Mouse (Mus musculus): ENCODE data around the gene Smox.
"Not testable (repeated sequence)": the region's sequence is repeated elsewhere in the genome, so short reads cannot be mapped to it uniquely, and the experiment has no call there.

Smox gene

DNA sequence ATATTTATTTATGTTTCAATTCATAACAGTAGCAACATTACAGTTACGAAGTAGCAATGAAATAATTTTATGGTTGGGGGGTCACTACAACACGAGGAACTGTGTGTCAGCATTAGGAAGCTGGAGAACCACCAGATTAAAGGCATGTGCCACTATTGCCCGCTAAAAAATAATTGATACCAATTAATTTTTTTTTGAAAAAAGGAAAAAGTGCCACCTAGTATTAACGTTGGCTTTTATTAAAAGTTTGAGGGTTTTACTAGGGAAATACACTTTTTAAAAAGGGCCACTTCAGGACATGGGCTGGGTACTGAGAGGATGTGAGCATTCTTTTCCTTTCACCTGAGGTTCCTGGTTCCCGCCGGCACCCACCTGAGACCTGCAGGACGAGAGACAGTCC lies at the start of gene Smox:
Gene Smox, plus strand, starts transcription at position 301 of the 400 bp plus-strand sequence.
- DNase-seq (ENCODE audit: low read depth) = no peak

DNA sequence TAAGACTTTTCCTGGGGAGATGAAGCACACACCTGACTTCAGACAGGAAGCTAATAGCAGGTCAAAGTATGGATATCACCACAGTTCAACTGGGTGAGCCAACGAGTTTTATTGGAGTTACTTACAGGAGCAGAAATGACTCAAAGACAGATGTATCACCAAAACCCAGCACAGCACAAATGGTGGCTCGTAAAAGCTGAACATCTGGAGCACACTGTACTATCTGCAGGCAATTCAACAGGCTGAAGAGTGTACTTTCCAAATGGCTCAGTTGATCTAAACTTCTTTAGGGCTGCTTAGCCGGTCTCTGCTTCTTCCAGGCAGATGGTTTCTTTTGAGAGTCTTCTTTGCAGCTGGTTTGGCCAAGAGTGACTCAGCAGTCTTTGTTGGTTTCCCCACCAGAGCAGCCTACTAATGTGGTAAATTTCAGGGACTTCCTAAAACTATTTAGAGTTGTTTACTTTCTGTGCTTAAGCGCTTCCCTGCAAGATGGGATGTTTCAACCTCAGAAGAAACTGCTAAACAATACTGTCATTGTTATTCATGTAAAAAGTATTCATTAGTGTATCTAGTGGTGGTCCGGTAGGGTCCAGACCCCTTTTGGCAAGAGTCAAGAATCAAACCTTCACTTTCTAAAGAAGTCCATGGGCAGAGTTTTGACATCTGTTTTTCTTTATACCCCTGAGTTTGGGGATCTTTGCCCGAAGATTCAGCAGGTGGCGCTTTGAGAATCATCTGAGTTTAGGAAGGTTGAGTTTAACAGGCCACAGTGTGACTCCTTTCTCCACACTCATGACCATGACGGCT lies 48.0 kb upstream of the Smox start:
- DNase-seq (ENCODE audit: low read depth) = no peak

DNA sequence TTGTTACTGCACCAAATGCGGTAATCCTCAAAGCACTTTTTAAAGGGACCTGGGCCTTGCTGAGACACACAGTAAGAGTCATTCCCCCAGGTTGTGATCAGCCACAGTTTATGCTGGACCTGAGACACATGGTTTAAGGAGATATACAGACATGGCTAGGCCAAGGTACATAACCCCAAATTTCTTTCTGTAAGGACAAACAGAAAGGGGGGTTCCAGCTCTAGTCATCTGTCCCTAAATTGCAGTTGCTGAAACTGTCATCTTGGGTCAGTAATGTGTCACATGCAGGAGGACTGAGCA lies 47.5 kb upstream of the Smox start:
- DNase-seq (ENCODE audit: low read depth) = no peak

DNA sequence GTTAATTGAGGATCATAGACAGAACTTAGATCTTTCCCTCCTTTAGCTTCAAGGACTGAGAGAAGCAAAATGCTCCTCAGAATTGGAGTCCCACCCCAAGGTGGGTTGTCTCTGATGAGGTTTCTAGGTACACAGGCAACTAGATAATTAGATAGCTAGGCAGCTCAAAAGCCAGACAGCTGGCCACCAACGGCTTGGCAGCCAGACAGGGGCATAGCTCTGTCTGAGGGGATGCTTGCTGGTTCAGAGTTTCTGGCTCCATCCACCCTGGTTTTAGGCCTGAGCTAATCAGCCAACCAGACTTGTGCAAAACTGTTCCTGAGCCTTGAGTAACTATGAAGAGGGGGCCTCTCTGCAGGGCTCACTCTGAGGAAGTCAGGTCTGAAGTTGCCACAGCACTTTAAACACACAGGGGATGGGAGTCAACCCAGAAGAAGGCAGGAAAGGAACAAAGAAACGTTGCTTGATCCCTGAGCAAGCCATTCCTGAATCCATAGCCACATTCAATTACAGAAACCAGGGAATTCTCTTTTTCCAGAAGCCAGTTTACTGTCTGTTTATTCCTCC lies 44.8 kb upstream of the Smox start:
- DNase-seq (ENCODE audit: low read depth) = no peak

DNA sequence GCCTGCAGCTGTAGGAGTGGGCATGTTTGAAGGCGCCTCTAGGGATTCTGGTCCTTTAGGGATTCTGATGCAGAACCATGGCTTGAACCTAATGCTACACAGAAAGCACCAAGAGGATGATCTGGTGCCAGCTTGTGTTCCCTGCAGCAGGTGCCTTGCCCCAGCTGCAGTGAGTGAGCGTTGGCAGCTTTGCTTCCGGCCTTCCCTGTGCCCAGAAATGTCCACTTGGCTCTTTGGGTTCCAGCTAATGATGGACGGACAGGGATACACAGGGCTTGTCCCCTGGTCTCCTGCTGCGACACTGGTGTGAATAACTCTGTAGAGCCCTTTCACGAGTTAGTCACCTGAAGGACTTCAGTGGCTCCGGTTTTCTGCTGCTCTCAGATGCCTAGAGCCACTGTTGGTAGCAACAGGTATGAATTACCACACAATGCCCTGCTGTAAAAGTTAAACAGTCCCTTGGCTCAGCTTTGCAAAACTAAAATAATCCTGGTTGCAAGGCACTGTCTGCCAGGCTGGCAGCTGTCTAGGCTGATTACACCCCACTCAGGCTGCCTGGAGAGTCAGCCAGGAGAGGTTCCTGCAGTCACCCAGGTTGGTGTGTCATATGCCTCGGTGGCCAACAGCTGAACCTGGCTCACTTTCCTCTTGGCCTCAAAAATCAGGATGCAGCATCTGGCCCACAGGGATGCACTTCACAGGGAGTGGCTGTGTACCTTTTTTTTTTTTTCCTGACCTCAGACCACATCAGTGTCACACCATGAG lies 43.5 kb upstream of the Smox start:
- no peak for DNase-seq (ENCODE audit: low read depth)

DNA sequence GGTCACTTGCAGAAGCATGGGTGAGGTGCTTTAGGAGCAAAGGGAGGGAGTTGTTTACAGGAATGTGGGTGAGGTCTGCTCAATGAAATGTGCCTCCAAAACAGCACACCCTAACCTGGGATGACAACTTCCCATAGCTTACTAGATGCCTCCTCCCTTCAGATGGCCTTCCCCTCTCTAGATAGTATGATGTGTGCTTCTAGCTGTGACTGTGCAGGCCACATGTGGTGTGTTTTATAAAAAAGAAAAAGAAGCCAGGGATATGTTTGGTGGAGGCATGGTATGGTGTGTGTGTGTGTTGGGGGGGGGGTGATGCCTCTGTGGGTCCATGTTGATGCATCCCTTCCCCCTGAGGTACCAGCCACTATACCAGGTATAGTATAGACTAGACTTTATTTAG lies 42.9 kb upstream of the Smox start:
- DNase-seq (ENCODE audit: low read depth) = no peak

DNA sequence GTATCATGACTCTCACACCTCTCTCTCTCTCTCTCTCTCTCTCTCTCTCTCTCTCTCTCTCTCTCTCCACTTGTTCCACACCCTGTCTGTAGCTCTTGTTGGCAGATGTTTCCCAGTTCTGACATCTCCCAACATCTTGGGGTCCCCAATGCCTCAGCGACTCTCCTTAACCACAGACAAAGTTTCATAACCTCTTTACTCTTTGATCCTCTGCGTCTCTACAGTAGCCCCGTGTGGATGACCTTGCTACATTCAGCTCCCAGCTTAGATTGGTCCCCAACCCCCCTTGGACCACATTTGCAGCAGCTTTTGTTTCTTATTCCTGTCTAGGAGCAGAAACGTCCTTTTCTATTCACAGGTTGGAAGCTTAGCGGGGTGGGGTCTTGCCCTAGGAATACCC lies 41.6 kb upstream of the Smox start:
- DNase-seq (ENCODE audit: low read depth) = no peak

DNA sequence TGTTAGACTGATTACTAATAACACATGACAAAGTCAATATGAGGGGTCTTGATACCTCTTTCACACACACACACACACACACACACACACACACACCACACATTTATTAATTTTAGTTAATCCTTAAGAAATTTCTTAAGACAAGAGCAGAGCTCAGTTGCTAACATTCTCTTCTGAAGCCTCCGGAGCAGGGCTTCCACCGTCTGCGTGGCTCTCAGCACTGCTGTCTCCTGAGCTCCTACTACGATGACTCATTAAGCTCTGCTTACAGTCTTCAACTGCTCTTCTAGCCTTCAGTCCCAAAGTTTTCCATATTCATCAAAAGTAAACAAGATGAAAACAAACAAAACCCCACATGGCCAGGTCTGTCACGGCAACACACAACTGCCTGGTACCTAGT lies 40.8 kb upstream of the Smox start:
- DNase-seq (ENCODE audit: low read depth) = no peak

DNA sequence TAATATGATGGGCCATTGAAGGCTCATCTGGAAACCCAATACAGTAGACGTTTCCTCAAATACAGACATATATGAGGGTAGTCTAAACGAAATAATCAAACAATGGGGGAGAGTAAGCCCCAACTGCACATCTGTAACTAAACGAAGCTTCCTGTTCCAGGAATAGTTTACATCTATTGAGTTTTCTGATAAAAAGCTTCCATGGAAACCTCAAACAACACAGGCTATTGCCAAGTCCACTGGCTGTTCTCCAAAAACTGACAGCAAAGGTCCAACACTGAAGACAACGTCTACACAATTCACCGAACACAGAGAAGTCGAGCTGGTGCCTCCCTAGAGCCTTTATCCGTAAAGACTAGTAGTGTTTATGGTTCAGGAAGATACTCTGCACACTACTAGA lies 33.6 kb upstream of the Smox start:
- no peak for DNase-seq (ENCODE audit: low read depth)

DNA sequence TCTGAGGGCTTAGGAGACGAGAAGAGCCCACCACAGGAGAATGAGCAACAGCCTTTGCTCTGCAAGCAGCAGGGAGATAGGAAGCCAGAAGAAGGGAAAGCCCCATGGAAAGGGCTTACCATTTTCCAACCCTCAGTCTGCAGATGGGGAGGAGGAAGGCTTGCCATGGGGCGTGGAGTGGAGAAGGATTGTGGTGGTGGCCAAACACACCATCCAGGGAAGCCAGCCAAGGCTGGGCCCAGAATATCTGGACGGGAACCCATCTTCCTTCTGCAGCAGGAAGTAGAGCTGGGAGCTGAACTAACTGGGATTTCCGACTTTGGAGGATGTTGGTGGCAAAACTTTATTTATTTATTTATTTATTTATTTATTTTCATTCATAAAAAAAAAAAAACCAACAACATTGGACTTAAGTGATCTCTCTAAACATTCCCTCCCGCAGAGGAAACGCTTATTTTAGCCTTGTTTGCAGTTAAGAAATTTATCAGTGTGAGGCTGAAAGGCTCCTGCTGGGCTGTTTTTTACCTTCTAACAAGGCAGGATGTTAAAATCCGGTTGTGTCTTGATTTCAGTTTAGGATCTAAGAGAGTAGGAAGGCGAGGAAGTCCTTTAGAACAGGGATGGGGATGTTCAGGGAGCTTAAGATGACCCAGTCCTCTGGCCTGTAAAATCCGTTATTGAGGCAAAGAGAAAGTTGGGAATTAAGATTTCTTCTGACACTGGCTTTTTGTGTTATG lies 30.2 kb upstream of the Smox start:
- DNase-seq (ENCODE audit: low read depth) = no peak

DNA sequence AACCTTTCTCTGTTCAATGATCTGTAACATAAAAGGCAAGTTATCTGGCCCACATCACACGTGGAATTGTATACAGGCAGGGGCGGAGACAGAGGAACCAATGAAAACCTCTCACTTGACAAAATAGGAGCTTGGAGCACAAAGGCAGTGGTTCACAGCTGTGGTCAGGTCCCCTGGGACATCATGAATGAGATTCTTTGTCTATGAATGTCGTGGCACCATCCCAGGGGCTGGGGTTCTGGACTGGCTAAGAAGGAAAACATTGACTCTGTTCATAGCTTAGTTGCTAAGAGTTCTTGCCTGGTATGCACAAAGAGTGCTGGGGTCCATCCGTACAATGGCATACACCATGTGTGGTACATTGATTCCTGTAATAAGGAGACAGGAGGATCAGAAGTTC lies 28.3 kb upstream of the Smox start:
- DNase-seq (ENCODE audit: low read depth) = no peak

DNA sequence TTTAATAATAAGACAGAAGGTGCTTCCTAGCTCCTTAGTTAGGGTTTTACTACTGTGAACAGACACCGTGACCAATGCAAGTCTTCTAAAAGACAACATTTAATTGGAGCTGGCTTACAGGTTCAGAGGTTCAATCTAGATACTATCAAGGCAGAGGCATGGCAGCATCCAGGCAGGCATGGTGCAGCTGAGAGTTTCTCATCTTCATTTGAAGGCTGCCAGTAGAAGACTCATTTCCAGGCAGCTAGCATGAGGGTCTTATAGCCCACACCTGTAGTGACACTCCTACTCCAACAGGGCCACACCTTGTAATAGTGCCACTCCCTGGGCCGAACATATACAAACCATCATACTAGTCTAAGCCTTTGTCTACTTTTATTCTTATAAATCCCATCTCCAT lies 27.1 kb upstream of the Smox start:
- no peak for DNase-seq (ENCODE audit: low read depth)

DNA sequence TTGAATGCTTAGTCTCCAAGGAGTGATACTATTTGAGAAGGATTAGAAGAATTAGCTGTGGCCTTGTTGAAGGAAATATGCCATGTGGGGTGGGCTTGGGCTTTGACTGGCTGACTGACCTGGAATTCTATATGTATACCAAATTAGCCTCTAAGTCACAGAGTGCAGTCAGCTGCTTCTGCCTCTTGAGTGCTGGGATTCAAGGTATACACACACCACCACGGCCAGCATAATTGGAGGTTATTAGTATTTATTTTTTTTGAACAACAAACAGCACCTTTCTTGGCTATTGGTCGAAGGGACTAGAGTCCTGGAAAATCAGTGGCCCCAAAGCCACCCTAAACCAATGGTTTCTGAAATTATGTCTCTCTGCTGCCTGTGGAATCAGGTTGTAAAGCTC lies 24.6 kb upstream of the Smox start:
- DNase-seq (ENCODE audit: low read depth) = no peak

DNA sequence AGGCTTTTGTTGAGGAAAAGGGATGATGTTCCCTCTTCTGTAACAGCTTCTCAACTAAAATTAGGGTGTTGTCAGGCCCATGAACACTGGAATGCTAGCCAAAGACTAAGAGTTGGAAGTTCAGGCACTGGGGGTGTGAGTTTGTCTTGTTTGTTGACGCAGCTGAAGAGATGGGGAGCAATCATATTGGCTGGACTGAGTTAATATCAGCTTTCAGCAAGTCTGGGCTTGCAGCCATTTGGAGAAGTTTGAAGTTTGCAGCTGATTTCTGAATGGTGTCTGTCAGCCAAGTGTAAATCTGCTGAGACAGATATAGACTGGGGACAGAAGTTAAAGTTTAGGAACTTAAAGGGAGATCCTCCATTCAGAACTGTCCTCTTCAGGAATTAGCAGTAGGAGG lies 21.4 kb upstream of the Smox start:
- DNase-seq (ENCODE audit: low read depth) = no peak

DNA sequence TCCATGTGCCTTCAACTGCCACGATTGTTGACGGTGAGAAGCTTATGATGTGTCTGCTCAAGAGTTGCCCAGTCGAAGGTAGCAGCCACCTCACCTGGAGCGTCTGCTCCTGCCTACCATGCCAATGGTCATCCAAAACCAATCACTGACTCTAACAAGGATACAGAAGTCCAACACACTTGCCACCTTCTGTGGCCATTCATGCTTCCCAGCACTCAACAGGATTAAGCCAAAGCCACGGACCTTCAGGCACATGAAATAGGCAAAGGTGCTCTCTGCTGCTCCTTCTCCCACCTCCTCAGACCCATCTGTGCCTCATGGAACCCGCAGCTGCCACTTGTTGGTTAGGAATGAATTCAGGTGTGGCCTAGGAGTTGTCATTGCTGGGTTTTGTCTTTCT lies 17.5 kb upstream of the Smox start:
- DNase-seq (ENCODE audit: low read depth) = no peak

DNA sequence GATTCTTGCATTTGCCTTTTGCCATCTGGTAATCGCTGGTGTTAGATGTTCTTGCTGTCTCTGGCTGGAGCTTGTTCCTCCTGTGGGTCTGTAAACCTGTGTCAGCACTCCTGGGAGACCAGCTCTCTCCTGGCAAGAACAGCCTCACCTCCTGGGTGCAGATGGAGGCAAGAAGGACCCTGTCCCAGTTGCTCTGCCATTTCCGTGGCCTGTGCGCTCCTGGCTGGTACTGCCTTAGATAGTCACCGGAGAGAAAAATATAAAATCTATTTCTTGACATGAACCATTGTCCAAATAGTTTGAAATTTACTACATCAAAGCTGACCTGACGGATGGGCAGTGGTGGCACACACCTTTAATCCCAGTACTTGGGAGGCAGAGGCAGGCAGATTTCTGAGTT lies 14.2 kb upstream of the Smox start:
- not testable (repeated sequence) for DNase-seq (ENCODE audit: low read depth)

DNA sequence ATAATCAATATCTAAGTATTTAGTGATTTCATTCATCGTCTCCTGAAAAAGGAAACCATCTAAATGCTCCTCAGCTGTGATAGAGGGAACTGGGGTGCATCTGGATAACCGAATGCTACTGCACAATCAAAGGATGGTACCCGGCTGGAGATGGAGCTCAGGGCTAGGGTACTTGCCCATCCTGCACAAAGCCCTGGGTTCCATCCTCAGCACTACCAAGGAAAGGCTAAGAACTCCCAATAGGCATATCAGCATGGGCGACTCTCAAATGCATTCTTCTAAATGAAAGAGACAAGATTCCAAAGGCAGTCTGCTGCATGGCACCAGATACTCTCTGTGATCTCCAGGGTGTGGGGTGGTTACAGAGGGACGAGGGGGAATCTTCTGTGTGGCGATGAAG lies 13.4 kb upstream of the Smox start:
- DNase-seq (ENCODE audit: low read depth) = no peak

DNA sequence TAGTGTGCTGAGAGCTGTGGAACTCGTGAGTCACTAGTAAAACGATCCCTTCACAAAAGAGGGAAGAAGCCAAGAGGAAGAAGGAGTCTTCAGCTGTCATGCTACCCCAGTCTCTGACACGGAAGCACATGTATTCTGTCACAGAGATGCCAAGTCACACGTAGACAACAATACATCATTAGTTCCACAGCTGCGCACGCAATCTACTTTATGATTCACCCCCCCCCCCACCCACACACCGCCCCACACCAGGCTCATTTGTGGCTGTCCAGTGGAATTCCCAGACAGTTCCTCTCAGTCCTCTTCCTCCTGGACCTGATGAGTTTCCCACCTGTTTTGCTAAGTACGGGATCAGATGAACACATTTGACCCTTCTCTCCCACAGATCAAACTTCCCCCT lies 12.9 kb upstream of the Smox start:
- no peak for DNase-seq (ENCODE audit: low read depth)

DNA sequence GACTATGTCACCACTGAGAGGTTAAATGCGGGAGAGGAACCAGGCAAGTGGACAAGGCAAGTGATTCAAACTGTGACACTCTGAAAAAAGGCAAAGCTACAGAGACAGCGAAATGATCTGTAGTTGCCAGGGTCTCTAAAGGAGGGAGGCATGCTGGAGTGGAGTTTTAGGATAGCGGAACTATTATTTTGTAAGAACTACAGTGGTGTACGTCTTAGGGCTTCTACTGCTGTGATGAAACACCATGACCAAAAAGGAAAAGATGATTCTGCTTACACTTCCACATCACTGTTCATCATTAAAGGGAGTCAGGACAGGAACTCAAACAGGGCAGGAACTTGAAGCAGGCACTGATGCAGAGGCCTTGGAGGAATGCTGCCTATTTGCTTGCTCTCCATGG lies 12.4 kb upstream of the Smox start:
- no peak for DNase-seq (ENCODE audit: low read depth)

DNA sequence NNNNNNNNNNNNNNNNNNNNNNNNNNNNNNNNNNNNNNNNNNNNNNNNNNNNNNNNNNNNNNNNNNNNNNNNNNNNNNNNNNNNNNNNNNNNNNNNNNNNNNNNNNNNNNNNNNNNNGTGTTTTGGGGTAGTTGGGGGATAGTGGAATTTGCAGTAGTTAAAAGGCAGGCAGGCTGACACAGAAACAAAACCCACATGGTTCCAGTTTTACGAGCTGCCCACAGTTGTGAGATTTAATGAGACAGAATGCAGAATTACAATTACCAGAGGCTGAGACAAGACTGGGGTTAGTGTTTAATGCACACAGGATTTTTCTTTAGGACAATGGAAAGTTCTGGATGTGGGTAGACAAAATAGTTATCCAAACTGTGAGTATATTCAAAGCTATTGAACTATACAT lies 9.6 kb upstream of the Smox start:
- DNase-seq (ENCODE audit: low read depth) = no peak

DNA sequence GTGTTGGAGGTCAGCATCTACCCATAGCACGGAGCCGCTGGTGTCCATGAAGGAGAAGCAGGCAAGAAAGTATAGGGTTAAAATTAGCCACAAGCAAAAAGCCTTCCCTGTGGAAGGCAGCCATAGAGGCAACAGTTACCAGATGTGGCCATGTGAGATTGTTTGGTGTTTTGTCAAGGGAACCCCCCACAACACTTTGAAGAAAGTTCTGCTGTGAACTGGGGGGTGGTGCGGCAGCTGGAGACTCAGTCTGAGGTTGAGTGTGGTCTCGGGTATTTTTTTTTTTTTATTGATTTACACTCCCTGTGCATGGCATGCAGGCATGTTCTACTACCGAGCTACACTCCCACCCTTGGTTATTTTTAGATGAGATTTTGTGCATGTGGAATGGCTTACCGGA lies 8.8 kb upstream of the Smox start:
- DNase-seq (ENCODE audit: low read depth) = no peak

DNA sequence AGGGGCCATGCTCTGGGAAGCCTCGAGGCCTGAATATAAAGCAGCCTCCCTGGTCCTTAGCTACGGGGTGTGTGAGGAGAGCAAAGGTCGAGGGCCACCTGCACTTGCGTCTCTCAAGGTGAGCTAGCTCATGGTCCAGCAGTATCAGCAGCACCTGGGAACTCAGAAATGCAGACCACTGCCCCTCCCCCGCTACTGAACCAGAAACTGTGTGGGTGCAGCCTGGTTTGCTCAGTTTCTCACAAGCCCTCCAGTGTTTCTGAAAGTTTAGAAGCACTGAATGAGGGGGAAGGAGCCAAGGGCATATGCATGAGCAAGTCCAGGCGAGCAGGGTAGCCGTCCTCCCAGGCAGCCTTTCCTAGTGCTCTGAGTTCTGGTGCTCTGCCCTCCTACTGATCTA lies 7.7 kb upstream of the Smox start:
- no peak for DNase-seq (ENCODE audit: low read depth)

DNA sequence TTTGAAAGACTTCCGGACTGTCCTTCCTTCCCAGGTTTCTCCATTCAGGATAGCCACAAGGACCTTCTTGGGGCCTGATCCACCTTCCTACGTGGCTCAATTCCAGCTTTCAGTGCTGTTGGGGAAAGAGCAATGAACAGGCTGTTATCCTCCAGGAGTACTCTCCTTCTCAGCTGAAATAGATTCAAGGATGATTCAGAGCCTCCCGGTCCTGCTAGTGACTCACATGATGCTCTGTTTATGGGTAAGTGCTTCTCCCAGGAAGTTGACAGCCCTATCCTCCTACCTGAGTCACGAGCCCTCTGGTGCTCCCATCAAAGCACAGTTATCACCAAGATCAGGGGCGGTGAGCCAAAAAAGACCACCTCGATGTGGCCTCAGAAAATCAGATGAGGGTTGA lies 7.1 kb upstream of the Smox start:
- no peak for DNase-seq (ENCODE audit: low read depth)
